Mouse (Mus musculus): Measurements from ENCODE around the gene Slc39a11.

Slc39a11 gene

DNA sequence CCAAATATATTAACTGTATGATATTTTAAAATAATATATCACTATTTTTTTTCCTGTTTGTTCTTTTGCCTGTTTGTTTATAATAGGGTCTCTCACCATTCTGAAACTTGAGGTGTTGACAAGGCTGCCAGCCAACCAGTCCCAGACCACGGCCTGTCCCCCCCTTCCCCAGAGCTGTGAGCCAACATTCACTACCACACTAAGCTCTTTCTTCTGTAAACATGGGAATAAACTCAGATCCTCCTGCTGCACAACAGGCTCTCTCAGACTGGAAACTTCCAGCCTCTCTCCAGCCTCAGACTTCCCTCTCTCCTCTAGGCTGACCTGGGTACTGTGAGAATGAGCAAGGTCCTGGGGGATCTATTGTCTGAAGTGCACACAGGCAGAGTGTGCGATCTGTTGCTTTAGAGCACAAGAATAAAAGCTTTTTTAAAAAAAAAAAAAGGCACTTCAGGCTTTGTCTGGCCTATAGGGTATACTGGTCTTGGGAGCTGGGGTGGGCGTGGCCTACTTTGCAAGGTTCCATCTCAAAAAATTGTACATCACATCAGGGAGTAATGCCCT lies 322.3 kb downstream of the Slc39a11 start:
- DNase-seq = no peak

DNA sequence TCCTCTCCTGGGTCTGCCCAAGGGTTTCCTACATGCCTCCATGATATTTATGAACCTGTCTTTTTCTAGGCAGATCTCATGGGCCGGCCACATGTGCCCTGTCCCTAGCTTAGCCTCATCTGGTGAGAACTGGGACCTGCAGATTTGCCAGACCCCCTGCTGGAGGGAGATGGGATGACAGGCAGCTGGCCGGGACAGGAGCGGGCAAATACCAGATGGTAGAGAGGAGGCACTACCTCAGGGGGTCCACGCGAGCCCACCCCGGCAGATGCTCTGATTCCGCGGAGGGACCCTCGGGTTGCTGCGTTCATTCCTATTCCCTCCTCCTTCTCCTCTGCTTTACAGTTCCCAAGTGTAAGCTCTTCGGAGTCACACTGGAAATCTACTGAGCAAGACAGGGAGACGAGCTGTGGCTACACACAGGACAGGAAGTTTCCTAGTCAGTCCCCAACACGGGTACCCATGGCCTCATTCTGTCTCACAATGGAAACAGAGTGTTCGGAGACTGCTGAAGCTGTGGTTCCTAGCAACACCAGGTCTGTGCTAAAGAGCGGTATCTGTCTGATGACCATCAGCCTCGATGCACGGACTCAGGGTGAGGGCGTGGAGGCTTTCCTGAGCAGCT lies 323.4 kb downstream of the Slc39a11 start:
- peak; percentile 91 for DNase-seq

DNA sequence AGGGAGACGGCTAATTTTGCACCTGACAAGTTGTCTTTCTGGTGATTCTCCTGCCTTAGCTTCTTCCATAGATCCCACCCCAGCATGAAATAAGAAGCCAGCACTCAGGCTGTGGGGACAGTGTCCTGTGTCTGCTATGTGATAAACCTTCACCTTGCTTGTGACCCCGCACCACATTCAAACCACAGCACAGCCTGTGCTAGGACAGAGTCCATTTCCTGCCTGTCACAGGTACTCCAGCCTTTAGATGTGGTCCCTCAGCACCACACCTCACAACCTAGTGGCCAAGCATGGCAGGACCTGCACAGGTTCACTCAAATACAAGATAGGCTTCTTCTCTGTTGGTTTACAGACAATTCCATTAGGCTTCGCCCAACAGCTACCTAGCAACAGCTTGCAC lies 328.3 kb downstream of the Slc39a11 start:
- DNase-seq = no peak

DNA sequence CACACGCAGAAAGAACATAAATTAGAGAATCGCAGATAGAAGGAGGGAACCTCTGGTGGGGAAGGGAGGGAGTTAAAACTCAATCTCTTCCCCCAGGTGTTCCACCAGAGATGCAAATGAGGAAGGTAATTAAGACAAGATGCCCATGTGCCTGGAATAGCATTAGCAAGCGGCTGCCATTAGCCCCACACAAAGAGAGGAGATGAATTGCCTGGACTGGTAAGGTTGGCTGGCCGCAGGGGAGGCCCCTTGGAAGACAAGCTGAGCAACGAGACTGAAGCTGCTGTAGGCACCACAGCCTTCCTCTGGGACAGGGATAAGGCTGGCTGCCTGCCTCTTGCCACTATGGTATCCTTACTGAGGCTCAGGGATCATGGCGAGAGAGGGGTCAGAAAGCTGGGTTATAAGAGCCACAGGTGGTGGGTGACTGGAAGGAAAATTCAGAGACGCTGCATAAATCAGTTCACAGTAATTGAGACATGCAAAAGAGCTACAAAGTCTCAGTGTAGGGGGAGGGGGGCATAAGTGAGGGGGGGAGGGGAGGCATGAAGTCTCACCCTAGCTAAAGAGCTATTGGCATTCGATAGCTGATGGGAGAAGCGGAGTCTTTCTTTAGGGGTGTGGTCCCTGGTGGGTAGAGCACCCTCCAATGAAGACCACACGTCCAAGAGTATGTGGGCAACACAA lies 340.5 kb downstream of the Slc39a11 start:
- DNase-seq = no peak

DNA sequence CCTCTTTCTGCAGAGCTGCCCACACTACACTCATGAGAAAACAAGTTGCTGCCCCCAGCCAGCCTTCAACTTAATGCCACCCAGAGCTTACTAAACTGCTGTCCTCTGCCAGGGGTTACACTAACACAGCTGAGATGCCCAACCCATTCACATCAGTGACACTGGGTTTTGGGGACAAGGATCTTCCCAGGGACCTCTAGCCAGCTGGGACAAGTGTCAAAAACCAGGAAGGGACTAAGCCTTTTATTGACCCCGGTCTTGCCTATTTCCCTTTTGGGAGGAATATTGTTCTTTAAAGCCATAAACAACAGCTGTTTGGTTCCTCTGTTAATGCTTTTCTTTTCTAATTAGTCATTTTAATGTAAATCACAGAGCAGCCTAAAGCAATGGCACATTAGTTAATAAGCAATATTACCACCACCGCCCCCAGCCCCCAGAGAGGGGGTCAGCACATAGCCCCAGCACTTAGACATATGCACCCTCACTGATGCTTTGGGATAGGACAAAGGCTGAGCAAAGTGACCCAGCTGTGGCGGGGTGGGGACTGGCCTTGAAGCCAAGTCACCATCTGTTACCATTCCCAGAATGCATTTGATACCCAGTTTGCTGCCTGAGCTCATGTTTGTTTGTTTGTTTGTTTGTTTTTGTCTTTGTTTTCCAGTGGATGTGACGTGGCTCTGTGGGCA lies 341.5 kb downstream of the Slc39a11 start:
- no peak for DNase-seq

DNA sequence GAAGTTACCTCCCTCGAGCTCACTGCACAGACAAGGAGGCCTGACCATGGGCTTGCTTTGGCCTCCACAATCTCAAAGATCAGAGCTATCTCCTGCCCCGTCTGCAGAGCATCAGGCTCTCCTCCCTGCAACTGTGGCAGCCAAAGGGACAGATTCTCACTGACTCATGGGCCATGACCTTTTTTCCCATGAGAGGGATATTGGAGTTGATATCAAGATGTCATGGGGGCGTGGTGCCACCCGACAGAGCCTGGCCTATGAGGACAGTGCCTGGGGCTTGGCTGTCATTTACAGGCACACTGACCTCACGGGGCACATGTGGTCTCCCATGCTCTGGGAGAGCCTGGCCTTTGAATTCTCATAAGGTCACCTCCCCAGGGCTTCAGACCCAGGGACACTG lies 346.7 kb downstream of the Slc39a11 start:
- no peak for DNase-seq

DNA sequence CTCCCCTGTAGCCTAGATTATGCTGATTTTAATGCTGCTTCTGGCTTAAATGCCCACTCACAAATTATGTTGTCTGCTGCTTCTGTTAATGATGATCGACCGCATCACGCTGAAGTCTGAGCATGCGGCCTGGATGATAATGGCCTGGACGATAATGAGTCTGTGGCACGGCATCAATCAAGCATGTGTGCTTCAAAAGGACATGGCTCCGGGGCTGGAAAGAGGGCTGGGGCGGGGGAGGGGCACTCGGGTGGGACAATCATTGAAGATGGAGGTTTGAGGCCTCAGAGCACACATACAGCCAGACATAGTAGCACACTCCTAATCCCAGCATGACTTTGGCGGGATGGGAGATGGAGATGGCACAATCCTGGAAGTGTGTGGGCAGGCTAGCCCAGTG lies 350.4 kb downstream of the Slc39a11 start:
- no peak for DNase-seq

DNA sequence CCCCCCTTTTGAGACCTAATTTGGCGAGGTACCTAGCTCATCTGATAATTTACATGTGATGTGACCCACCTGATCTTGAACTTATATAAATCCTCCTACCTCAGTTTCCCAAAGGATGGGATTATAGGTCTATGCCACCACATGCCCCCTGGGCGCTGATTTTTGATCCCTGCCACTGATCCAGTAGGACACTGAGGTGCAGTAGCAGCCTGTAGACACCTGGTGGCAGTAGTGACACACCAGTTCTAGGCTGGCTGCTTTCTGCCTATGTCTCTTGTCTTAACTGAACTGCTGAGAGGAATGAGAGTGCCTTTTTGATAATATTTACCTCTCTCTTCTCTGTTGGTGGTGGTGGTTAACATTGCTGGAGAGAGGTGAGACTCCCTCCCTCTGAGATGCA lies 352.1 kb downstream of the Slc39a11 start:
- DNase-seq = peak; percentile 94

DNA sequence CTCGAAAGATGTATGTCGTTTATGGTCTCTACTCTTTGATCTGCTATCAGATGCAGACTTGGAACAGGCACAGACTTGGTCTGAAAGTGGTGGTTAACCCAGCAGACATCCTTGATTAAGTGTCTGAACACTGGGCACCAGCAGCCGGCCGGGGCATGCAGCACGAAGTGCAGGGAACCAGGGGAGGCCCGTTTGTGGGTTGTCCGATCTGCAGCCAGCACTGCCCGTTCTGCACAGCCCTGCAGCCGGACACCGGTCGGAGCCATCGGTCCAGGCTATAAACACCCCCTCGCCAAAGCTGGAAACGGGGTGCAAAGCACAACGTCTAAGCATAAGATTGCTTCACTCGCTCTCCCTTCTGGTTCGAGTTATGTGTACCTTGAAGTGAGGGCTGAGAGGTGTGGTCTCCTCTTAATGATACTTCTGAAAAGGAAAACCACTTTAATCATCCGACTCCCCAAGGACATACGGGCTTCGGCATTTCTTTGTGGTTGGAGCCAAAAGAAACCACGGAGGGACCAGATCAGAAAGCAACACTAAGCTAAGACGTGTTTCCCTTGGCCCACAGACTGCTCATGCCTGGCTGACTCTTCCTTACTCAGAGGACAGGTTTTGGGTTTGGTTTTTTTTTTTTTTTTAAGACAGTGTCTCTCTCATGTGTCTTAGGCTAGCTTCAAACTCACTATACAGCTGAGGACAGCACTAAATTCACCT lies 352.8 kb downstream of the Slc39a11 start:
- DNase-seq = no peak

DNA sequence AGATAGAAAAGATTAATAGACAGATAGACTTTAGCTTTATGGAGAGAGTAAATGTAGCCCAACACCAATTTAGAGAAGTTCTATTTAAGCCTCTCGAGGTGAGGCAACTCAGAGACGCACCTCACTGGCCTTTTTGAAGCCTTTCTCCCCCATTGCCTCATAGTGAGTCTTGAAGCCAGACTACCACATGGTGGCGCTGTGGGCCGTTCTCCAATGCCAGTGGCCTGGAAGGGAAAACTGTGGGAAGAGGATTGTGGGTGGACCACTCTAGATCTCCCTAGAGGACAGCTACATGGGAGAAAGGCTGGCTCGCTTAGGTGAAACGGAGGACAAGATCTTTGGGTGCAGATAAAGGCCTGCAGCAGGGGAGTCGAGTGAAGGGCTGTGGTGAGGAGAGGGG lies 353.7 kb downstream of the Slc39a11 start:
- DNase-seq = no peak

DNA sequence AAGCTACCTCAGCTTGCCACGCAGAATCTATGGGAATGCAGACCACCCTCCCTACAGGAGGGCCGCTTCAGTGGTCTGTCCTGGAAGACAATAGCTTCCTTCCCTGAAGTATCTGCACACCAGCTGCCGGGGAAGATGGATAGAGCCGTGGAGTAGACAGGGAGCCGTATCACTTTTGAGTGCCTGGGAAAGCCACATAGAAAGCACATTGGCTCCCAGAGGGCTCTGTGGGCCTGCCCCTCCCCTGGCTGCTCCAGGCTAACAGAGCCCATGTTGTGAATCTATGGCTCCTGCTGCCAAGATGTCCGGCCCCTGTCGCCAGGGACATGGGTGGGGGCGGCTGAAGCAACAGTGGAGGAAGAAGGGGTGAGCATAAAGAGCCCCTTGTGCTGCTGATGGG lies 355.4 kb downstream of the Slc39a11 start:
- DNase-seq = peak; percentile 93

DNA sequence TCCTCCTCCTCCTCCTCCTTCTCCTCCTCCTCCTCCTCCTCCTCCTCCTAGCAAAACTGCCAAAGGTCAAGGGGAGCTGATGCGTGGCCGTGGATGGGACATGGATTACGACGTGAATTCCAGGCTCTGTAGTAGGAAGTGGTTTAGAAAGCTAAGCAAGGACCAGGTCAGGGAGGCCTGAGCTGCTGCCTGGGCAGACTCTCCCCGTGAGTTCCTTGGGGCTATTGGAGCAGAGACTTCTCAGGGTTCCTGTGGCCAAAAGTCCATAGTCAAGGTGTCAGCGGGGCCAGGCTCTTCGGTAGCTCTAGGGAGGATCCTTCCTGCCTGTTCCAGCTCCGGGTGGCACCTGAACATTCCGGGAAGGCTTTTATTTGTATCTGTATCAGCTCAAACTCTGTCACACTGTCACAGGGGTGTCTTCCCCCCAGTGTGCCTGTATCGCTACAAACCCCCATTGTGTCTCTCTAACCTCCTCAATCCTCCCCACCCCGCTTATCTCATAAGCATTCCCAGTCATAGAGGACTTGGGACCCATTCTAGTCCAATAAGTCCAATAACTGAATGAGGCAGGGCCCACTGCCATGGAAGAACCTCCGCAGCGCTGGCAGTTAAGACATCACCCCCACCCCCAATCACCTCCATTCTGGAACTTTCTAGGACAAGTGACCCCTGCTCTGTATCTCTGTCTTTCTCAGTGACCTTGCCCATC lies 356.8 kb downstream of the Slc39a11 start:
- no peak for DNase-seq

DNA sequence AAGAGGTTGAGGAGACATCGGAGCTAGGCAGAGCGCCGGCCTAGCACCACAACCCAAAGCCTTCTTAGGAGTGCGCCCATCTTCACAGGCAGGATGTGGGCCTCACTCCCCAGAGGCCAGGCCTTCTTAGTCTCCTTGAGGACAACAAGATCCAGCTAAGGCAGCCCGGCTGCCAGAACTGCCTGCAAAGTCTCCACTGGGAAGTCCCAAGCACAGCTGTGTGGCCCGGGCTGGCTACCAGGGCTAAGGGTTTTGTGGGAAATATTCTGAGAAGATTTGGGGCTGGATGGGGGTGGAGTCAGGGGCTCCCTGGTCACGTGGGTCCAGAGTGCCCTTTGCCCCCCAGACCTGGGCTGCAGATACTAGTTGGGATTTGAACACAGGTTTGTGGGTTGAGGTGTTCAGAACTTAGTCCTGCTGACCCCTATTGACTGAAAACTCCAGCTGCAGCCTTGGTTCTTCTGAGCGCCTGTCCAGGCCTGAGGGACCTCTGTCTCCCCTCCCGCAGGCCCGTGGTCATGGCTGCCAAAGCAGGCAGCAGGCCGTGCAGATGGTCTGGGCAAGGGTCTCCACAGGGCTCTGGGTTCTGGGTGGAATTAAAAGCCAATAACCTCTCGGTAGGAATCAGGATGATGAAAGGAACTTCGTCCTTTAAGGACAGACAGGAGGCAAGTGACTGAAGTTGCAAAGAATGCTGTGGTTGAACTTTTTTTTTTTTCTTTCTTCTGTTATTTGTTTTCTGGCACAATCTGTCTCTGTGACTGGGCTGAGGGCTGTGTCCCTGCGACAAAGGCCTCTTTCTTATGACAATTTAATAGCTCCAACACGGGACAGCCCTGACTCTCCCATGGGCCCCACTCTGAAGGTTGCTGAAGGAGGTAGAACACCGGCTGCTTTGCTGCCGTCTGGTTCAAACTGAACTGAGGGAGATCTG lies 357.8 kb downstream of the Slc39a11 start:
- DNase-seq = peak; percentile 98

DNA sequence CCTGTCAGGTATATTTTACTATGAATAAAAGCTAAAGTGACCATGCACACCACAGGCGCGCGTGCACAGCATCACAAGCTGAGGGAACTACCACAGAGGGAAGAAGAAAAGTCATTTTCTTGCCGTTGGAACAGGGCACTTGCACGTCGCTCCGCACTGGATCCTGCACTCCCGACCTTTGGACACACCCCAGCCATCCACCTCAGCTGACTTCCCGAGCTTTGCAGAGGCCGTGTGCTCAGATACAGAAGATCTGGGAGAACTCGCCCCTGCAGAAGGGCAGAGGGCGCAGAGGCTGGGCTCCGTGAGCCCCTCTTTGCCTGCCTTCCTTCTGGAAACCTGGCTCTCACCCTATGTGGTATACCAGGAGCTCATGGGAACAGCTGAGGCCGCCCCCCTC lies 359.0 kb downstream of the Slc39a11 start:
- DNase-seq = no peak

DNA sequence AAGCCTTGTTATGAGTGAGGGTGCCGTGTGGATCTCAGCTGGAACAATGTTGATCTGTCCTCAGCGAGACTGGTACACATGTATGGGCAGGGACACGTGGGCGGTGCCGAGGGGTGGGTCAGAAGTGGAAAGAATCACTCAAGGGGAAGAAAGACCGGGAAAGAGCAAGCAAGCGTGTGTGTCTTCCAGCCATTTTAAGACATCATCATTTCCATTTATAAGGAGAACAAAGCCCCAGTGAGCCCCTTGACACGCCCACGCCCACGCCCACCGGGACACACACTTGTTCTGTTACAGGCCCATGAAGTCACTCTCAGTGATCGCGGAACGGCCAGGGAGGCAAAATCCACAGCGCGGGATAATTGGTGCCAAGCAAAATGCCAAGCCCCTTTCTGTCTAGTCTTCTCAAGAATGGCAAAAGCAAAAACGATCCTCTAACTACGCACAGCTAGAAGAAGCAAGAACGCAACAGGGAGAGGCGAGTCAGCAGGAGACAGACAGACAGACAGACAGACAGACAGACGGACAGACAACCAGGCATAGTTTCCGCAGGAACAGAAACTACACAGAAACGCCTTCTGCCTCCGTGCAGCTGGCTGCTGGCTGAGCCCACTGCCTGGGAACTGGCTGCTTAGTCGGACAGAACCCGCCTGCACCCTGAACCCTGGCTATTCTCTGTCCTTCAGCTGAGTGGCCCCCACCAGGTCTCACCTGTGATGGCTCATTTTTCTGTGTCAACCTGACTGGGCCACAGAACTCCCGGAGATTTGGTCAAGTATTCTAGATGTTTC lies 364.7 kb downstream of the Slc39a11 start:
- no peak for DNase-seq

DNA sequence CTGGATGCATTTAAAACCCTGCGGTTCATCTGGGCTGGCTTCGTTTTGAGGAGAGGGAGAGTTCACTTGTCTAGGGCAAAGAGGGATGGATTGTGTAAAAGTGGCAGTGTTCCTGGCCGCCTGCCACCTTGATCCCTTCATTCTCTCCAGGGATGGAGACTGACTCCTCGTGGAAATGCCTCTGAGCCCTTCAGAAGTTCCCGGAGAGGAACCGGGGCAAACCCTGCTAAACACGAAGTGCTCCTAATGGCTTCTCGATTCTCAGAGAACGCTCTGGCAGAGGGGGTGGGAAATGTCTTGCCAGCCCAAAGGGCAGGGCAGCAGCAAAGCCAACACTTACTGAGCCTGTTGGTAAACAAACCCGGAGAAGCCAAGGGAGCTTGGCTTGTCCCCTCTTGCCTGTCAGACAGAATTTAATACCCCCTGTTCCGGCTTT lies 366.5 kb downstream of the Slc39a11 start:
- DNase-seq = no peak

DNA sequence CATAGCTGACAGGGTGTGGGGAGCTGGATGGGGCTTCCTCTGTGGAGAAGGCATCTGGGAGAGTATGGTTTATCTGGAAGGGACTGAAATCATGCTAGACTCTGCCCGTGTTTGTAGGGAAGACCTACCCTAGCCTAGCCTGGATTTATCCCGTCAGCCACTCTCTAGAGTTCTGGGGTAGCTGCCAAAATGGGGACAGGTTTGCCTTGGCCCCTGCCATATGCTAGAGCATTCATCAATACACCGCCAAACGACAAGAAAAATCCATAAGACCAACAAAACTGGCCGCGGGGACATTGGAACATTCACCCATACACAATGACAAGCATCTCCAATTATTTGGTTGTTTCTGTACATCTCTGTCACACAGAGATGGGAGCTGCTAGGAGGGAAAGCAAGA lies 371.6 kb downstream of the Slc39a11 start:
- DNase-seq = no peak

DNA sequence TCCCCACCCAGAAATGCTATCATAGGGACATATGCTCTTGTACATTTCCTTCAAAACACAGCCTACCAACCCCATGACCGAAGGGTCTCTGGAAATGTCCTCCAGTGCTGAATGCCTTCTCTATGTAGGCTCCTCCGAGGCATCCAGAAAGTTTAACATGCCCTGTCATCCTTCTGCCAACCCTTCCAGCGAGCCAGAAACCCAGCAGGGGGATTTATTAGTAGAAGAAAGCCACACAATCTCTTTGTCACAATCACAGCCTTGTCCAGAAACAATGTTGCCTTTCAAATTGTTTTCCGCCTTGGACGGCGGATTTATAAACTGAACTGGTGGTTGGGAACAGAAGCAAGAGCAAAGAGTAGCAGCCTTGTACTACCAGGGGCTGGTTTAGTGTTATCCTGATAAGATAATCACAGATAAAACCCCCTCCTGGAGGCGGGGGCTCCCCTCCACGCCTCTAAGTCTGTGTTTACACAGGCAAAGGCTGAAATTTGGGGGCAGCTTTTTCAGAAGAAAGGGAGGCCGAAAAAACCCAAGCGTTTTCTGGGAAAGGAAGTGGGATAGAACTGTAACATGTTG lies 372.8 kb downstream of the Slc39a11 start:
- DNase-seq = no peak

DNA sequence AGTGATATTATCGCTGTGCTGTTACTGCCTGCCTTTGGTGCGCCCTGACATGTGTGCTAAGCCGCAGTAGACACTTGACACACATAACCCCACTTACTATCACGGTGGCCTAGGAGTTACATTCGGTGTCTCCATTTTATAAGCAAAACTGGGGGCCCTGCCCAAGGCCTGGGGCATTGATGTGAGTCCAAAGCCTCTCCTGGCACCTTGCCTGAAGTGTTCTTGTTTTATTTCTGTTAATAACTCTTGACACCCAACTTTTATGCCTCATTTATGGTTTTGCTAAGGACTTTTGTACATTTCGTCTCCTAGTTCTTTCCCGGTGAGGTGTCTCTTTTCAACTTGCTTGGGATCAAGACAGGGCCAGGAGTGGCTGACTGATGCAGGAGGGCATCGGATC lies 373.4 kb downstream of the Slc39a11 start:
- no peak for DNase-seq

DNA sequence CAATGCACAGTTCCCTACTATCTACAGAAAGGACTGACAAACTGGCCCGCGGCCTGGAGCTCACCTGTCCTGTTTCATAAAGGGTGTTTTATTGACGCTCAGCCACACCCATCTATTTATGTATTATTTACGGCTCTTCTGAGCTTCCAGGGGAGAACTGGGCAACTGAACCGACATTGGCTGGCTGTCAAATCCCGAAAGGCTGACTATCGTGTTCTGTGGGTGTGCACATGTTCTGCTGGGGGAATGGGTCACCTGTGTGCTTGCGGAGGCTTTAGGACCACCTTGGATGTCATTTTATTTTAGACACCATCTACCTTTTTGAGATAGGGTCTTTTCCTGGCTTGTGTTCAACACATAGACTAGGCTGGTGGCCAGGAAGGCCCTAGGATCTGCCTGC lies 375.8 kb downstream of the Slc39a11 start:
- DNase-seq = no peak
